ENCODE assay signal across 10 mouse cellular contexts in genomic region chr1:92634976-92635599, GRCm38 (mm10). TPM values are rescaled to one million over a fixed set of nuclear protein-coding genes. Genes with fewer than 3 reads are reported as not detected.
A peak's percentile ranks its signal among the peaks of the same experiment; 100 is the strongest.
DNase-seq lines count a peak whose midpoint lies in the region; ATAC-seq lines count a peak whose summit lies in the region.
"Had no signal": no experiment of that assay in that cellular context is flagged by ENCODE, and none has a peak within 500 bp of the region (broad histone marks: within the 10 kb centered on the region; RNA-seq: fewer than 3 reads in every experiment).

No protein-coding gene starts in this region.

- H3K4me1 ChIP-seq in forebrain, embryonic 13.5 days, result peaks cover 8% of the 10 kb centered on the region
- peaks cover 2% of the 10 kb centered on the region for H3K4me1 ChIP-seq in limb, embryonic 12.5 days (replicated peaks)

- H3K9me3 ChIP-seq in forebrain, embryonic 13.5 days (replicated peaks), result no peaks in the 10 kb centered on the region
- H3K9me3 ChIP-seq in limb, embryonic 12.5 days, result no peaks in the 10 kb centered on the region

- peak; percentile 63 for DNase-seq in 3134 (ENCODE audit: extremely low read depth, insufficient read length, low spot score)
- peak; percentile 29 for DNase-seq in MN1 (ENCODE audit: low spot score)
- no peak for DNase-seq in frontal cortex, postnatal 36 days (ENCODE audit: low spot score in 2 of 2)
- no peak for DNase-seq in left cerebral cortex, postnatal 10 days (ENCODE audit: extremely low spot score in 1 of 2, low spot score in 2 of 2)

- H3K27ac ChIP-seq in forebrain, embryonic 13.5 days, result 0 out of 2 replicates have a peak overlapping the region, but pooled peaks have one; percentile 27
- H3K27ac ChIP-seq in limb, embryonic 12.5 days, result peak overlapping the region; percentile 66; the same call in 1 of the 2 replicates

- H3K36me3 ChIP-seq in forebrain, embryonic 13.5 days (ENCODE audit: poor library complexity, severe bottlenecking), result peaks cover 43% of the 10 kb centered on the region
- H3K36me3 ChIP-seq in limb, embryonic 12.5 days, result peaks cover 47% of the 10 kb centered on the region

- ATAC-seq in forebrain, embryonic 13.5 days, result peak; percentile 27; the same call in 1 of the 2 replicates
- no peak for ATAC-seq in limb, embryonic 12.5 days (ENCODE audit: insufficient number of reproducible peaks, insufficient read depth, low FRiP score, low TSS enrichment, low read depth)
- ATAC-seq in megakaryocyte-erythroid progenitor cell, adult 5-6 weeks (replicated peaks; ENCODE audit: low FRiP score, low TSS enrichment, poor library complexity, severe bottlenecking), result no peak

- H3K4me2 ChIP-seq in forebrain, embryonic 13.5 days, result no peak overlapping the region
- H3K4me2 ChIP-seq in limb, embryonic 12.5 days, result no peak overlapping the region

- H3K27me3 ChIP-seq in forebrain, embryonic 13.5 days, result no peaks in the 10 kb centered on the region
- H3K27me3 ChIP-seq in limb, embryonic 12.5 days, result no peaks in the 10 kb centered on the region

- 62% methylated on average over 4 of the region's 4 CpGs for WGBS in forebrain, embryonic 13.5 days
- 88% methylated on average over 4 of the region's 4 CpGs for WGBS in limb, embryonic 12.5 days

- no peak overlapping the region for H3K9ac ChIP-seq in forebrain, embryonic 13.5 days
- no peak overlapping the region for H3K9ac ChIP-seq in limb, embryonic 12.5 days (replicated peaks)

- H3K4me3 ChIP-seq in forebrain, embryonic 13.5 days, result no peak overlapping the region
- no peak overlapping the region for H3K4me3 ChIP-seq in limb, embryonic 12.5 days (replicated peaks)

- intact Hi-C loops in left cerebral cortex, postnatal 10 days (cut with DNase I), result no loop called here

RNA-seq across cellular contexts. Expression of gene Cops9, which starts 6.7 kb away (rescaled TPM):
- polyA plus RNA-seq in forebrain, embryonic 13.5 days (2015; fragmentation: Nextera tagmentation; extraction: Ambion mirVana), result 542 and 587 TPM in 2 replicates
- polyA plus RNA-seq in limb, embryonic 12.5 days (2016; fragmentation: Nextera tagmentation; extraction: Ambion mirVana), result 362 and 363 TPM in 2 replicates
- total RNA-seq in megakaryocyte-erythroid progenitor cell, adult 5-6 weeks (2014; fragmentation: Nextera tagmentation), result 193 and 214 TPM in 2 replicates
- total RNA-seq in megakaryocyte-erythroid progenitor cell, adult 5-6 weeks (2017), result 142 TPM in 2 replicates
- total RNA-seq in left cerebral cortex, postnatal 10 days (2021), result 100 to 1,000 TPM; 235 to 237 TPM

RNA-seq across cellular contexts. Expression of gene Otos, which starts 13.6 kb away (rescaled TPM):
- polyA plus RNA-seq in forebrain, embryonic 13.5 days (2015; fragmentation: Nextera tagmentation; extraction: Ambion mirVana), result 0.10 and 0.11 TPM in 2 replicates
- not detected in 2 replicates for polyA plus RNA-seq in limb, embryonic 12.5 days (2016; fragmentation: Nextera tagmentation; extraction: Ambion mirVana)
- total RNA-seq in megakaryocyte-erythroid progenitor cell, adult 5-6 weeks (2014; fragmentation: Nextera tagmentation), result 0.72 and 5.4 TPM in 2 replicates
- total RNA-seq in megakaryocyte-erythroid progenitor cell, adult 5-6 weeks (2017), result not detected in 2 replicates
- not detected for total RNA-seq in left cerebral cortex, postnatal 10 days (2021)
- total RNA-seq: heart, postnatal 25 days had no signal

RNA-seq across cellular contexts. Expression of gene Olfr12, which starts 17.5 kb away (rescaled TPM):
- polyA plus RNA-seq in forebrain, embryonic 13.5 days (2015; fragmentation: Nextera tagmentation; extraction: Ambion mirVana), result not detected in 2 replicates
- not detected in 2 replicates for polyA plus RNA-seq in limb, embryonic 12.5 days (2016; fragmentation: Nextera tagmentation; extraction: Ambion mirVana)
- total RNA-seq in megakaryocyte-erythroid progenitor cell, adult 5-6 weeks (2014; fragmentation: Nextera tagmentation), result not detected in 2 replicates
- not detected in 2 replicates for total RNA-seq in megakaryocyte-erythroid progenitor cell, adult 5-6 weeks (2017)
- not detected for total RNA-seq in left cerebral cortex, postnatal 10 days (2021)
- total RNA-seq: heart, postnatal 25 days; layer of hippocampus, postnatal 36 days had no signal
- polyA plus RNA-seq: small intestine, adult 2 months had no signal

RNA-seq across cellular contexts. Expression of gene Olfr1410, which starts 29.5 kb away (rescaled TPM):
- polyA plus RNA-seq in forebrain, embryonic 13.5 days (2015; fragmentation: Nextera tagmentation; extraction: Ambion mirVana), result not detected in 2 replicates
- polyA plus RNA-seq in limb, embryonic 12.5 days (2016; fragmentation: Nextera tagmentation; extraction: Ambion mirVana), result not detected in 2 replicates
- not detected in 2 replicates for total RNA-seq in megakaryocyte-erythroid progenitor cell, adult 5-6 weeks (2014; fragmentation: Nextera tagmentation)
- total RNA-seq in megakaryocyte-erythroid progenitor cell, adult 5-6 weeks (2017), result not detected in 2 replicates
- not detected for total RNA-seq in left cerebral cortex, postnatal 10 days (2021)
- total RNA-seq: heart, postnatal 25 days; layer of hippocampus, postnatal 36 days had no signal
- polyA plus RNA-seq: small intestine, adult 2 months had no signal

RNA-seq across cellular contexts. Expression of gene Olfr1411, which starts 40.9 kb away (rescaled TPM):
- polyA plus RNA-seq in forebrain, embryonic 13.5 days (2015; fragmentation: Nextera tagmentation; extraction: Ambion mirVana), result not detected in 2 replicates
- polyA plus RNA-seq in limb, embryonic 12.5 days (2016; fragmentation: Nextera tagmentation; extraction: Ambion mirVana), result not detected in 2 replicates
- not detected in 2 replicates for total RNA-seq in megakaryocyte-erythroid progenitor cell, adult 5-6 weeks (2014; fragmentation: Nextera tagmentation)
- not detected in 2 replicates for total RNA-seq in megakaryocyte-erythroid progenitor cell, adult 5-6 weeks (2017)
- not detected for total RNA-seq in left cerebral cortex, postnatal 10 days (2021)
- total RNA-seq: heart, postnatal 25 days; layer of hippocampus, postnatal 36 days had no signal
- polyA plus RNA-seq: small intestine, adult 2 months had no signal

Comparison
In these comparisons a context has a peak if more than half of its experiments do, and no peak if none do; other contexts are left out.
1. DNase-seq: peak in 3134 (single experiment) and MN1 (single experiment); none in frontal cortex, postnatal 36 days (0 of 2) and left cerebral cortex, postnatal 10 days (0 of 2).